Mouse (Mus musculus) myocyte (in vitro differentiated cells): ENCODE measurements around the gene Dpp10.

ENCODE experiments used
- E2F4 ChIP-seq: IDR thresholded peaks from one replicate; pipeline ENCODE4 v1.6.1; 2011; ENCODE audit warnings: mild to moderate bottlenecking, control low read depth, moderate library complexity; ENCODE audit not compliant: insufficient read depth
- MAX ChIP-seq: IDR thresholded peaks from one replicate; pipeline ENCODE4 v1.6.1; 2011; ENCODE audit warnings: low read depth, mild to moderate bottlenecking, control low read depth
- POLR2A ChIP-seq: IDR thresholded peaks from one replicate; pipeline ENCODE4 v1.6.1; 2011; ENCODE audit warnings: low read depth, mild to moderate bottlenecking, control low read depth, moderate library complexity; ENCODE audit not compliant: insufficient read length
- SRF ChIP-seq: IDR thresholded peaks from one replicate; pipeline ENCODE4 v1.6.1; 2011; ENCODE audit warnings: low read depth; ENCODE audit not compliant: control insufficient read depth, insufficient read length
- USF1 ChIP-seq: IDR thresholded peaks from one replicate; pipeline ENCODE4 v1.6.1; 2011; ENCODE audit warnings: low read depth, mild to moderate bottlenecking, control low read depth, moderate library complexity

GRCm38 (mm10) chr1:123923907-123924306 is 121.5 kb downstream of the Dpp10 start:
- TF ChIP-seq E2F4, result no peak
- TF ChIP-seq USF1, result no peak
- TF ChIP-seq POLR2A, result no peak
- no peak for TF ChIP-seq SRF
- TF ChIP-seq MAX, result no peak
